Mouse (Mus musculus): Measurements from ENCODE around the gene Magel2. TPM values are rescaled to one million over a fixed set of nuclear protein-coding genes. Genes with fewer than 3 reads are reported as not detected.
A peak's percentile ranks its signal among the peaks of the same experiment; 100 is the strongest.

The Magel2 gene
- polyA plus RNA-seq, 1 experiment from 2014 or later = 11.3 TPM

DNA sequence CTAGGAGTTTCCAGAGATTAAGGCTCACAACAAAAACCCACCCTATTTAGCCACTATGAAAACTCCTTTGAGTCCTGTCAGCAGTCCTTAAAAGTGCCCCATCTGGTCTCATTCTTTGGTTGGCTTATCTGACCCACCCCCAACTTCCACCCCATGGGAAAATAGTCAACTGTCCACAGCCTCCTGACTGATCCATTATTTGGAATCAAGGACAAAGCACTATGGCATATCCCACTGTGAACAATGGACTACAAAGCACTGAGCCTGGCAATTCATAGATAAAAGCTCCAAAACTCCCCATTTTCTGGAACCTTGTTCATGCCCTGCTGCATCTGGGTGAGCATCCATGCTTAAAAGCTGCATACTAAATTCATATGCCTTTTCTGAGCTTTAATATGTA is 39.4 kb downstream of the Magel2 start:
- Histone ChIP-seq H3K27me3 (ENCODE audit: control insufficient read depth, insufficient read depth, low read length) (no peaks in the 10 kb centered on the region), H3K36me3 (ENCODE audit: control insufficient read depth, insufficient read depth, low read length) (no peaks in the 10 kb centered on the region), H3K4me2 (replicated peaks; ENCODE audit: low read depth, low read length) (peak overlapping the region; percentile 19), H3K27ac (ENCODE audit: low read depth, low read length) (peak overlapping the region; percentile 89), H3K4me3 (ENCODE audit: low read depth, low read length) (peak overlapping the region; percentile 16; the same call in 1 of the 2 replicates), H3K9ac (ENCODE audit: low read depth, low read length) (peak overlapping the region; percentile 37; the same call in 1 of the 2 replicates), H3K4me1 (replicated peaks; ENCODE audit: control insufficient read depth, insufficient read depth, low read length) (no peaks in the 10 kb centered on the region), H3K9me3 (ENCODE audit: control insufficient read depth, low read length) (no peaks in the 10 kb centered on the region)
- ATAC-seq (ENCODE audit: low FRiP score) = peak; percentile 70
- peak; percentile 64 for DNase-seq (ENCODE audit: low spot score)

DNA sequence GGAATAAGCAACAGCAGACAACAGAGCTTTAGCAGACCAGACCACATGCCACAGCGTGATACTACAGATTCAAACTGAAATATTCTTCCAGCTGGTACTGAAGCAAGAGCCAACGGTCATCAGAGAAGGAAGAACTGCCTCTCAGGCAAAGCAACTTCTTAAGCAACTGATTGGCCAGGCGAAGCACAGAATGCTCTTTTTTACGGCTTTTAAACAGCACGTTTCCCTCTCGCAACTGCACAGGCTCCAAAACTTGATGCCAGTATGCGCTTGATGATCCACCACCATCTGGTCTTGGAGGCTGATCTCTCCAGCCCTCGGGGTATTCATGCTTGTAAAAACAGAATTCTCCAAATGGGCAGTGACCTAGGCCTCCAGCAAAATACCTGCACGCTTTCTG is 41.5 kb downstream of the Magel2 start:
- 62% methylated on average over 9 of the region's 9 CpGs for WGBS

DNA sequence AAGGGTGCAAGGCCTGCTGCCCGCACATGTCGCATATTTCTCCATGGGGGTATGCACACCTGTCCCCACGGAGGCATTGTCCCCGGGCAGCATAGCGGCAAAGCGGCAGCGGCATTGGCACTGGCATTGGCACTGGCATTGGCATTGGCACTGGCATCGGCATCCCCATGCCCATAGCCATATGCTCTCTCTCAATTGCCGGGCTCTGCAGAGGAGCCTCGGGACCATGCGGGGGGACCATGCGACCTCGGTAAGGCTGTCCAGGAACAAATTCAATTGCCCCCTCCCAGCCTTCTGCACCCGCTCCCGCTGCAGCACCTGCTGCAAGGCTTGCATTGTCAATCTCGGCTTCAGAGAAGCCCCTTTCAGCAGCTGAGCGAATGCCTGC is 42.3 kb downstream of the Magel2 start:
- Histone ChIP-seq H3K4me2 (replicated peaks; ENCODE audit: low read depth, low read length) (peak overlapping the region; percentile 58), H3K27me3 (ENCODE audit: control insufficient read depth, insufficient read depth, low read length) (no peaks in the 10 kb centered on the region), H3K9ac (ENCODE audit: low read depth, low read length) (peak overlapping the region; percentile 80), H3K4me1 (replicated peaks; ENCODE audit: control insufficient read depth, insufficient read depth, low read length) (no peaks in the 10 kb centered on the region), H3K9me3 (ENCODE audit: control insufficient read depth, low read length) (no peaks in the 10 kb centered on the region), H3K36me3 (ENCODE audit: control insufficient read depth, insufficient read depth, low read length) (no peaks in the 10 kb centered on the region), H3K4me3 (ENCODE audit: low read depth, low read length) (peak overlapping the region; percentile 69), H3K27ac (ENCODE audit: low read depth, low read length) (peak overlapping the region; percentile 95)
- no peak for DNase-seq (ENCODE audit: low spot score)
- no peak for ATAC-seq (ENCODE audit: low FRiP score)
- 53% methylated on average over 17 of the region's 17 CpGs for WGBS

More for the DNA sequence above, 41.5 kb downstream of the Magel2 start:
- Histone ChIP-seq H3K36me3 (ENCODE audit: control insufficient read depth, insufficient read depth, low read length) (no peaks in the 10 kb centered on the region), H3K9me3 (ENCODE audit: control insufficient read depth, low read length) (no peaks in the 10 kb centered on the region), H3K4me2 (replicated peaks; ENCODE audit: low read depth, low read length) (peak overlapping the region; percentile 58), H3K27me3 (ENCODE audit: control insufficient read depth, insufficient read depth, low read length) (no peaks in the 10 kb centered on the region), H3K9ac (ENCODE audit: low read depth, low read length) (peak overlapping the region; percentile 80), H3K4me3 (ENCODE audit: low read depth, low read length) (peak overlapping the region; percentile 69), H3K27ac (ENCODE audit: low read depth, low read length) (peak overlapping the region; percentile 95), H3K4me1 (replicated peaks; ENCODE audit: control insufficient read depth, insufficient read depth, low read length) (no peaks in the 10 kb centered on the region)
- ATAC-seq (ENCODE audit: low FRiP score) = no peak
- DNase-seq (ENCODE audit: low spot score) = peak; percentile 21

DNA sequence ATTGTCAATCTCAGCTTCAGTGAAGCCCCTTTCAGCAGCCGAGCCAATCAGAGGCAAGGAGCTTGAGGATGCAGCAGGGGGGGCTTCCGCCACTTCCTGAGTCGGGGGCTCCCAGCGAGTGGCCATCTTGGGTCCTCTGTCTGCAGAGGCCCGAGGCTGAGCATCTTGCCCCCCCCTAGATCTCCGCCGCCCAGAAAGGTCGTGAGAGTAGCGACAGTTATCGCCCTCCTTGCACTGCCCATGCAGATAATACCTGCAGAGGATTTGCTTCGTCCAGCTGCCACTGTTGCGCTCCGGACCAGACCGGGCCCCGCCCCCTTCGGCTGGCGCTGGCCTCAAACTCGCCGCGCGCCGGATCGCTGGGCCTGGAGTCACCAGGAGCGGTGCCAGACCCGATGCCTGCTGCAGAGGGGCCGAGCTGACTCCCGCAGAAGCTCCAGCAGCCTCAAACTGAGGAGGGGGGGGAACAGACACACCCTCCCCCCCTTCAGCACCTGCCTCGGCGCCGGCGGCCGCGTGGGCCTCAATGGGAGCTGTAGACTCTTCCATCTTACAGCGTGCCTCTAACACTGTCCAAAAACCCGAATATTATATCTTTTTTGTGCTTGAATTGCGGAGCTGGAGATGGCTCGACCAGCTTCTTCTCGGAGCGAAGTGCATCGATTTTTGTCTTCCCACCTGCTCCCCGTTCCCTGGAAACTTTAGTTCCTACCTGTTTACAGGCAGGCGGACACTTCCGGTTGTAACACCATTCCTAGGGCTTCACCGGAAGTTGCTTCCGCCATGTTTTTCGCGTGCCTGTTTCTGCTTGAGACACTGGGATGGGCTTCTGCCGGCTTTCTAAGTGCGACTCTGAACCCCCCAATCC is 42.9 kb downstream of the Magel2 start, which contains the start of gene Mkrn3:
Gene Mkrn3 (minus strand): TSS at position 647 of the 868 bp plus-strand sequence.
- peak within 1 kb of the TSS; percentile 69 for H3K4me3 ChIP-seq (ENCODE audit: low read depth, low read length)
- H3K27ac ChIP-seq (ENCODE audit: low read depth, low read length) = peak within 1 kb of the TSS; percentile 95
- peak within 1 kb of the TSS; percentile 90 for H3K9ac ChIP-seq (ENCODE audit: low read depth, low read length)
- ATAC-seq (ENCODE audit: low FRiP score) (peak; percentile 84), DNase-seq (ENCODE audit: low spot score) (peak; percentile 92)
- H3K27me3 ChIP-seq (ENCODE audit: control insufficient read depth, insufficient read depth, low read length) = no peaks in the 10 kb centered on the region
- H3K4me1 ChIP-seq (replicated peaks; ENCODE audit: control insufficient read depth, insufficient read depth, low read length) = no peaks in the 10 kb centered on the region
- 25% methylated on average over 43 of the region's 49 CpGs for WGBS
- peak within 1 kb of the TSS; percentile 58 for H3K4me2 ChIP-seq (replicated peaks; ENCODE audit: low read depth, low read length)
- no peaks in the 10 kb centered on the region for H3K9me3 ChIP-seq (ENCODE audit: control insufficient read depth, low read length)
- no peaks in the 10 kb centered on the region for H3K36me3 ChIP-seq (ENCODE audit: control insufficient read depth, insufficient read depth, low read length)

DNA sequence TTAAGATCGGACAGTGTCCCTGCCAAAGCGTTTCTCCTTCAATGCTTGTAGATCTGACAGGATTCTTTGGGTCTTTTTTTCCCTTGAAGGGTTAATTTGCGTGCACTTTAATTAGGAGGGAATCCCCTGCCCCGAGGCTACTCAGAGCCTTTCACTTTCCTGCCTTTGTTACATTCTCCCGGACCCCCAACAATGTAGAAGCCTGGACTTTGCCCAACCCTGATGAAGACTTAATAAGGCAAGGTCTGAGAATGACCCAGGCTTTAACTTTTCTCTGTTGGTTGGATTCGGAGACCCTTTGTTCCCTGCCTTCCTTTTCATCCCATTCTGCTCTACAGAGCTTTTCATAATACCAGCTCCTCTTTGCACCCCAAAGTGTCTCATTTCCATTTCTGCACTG is 43.8 kb downstream of the Magel2 start:
- DNase-seq (ENCODE audit: low spot score) (peak; percentile 67), ATAC-seq (ENCODE audit: low FRiP score) (peak; percentile 45; the same call in 1 of the 2 replicates)
- Histone ChIP-seq H3K4me2 (replicated peaks; ENCODE audit: low read depth, low read length) (peak overlapping the region; percentile 25), H3K27me3 (ENCODE audit: control insufficient read depth, insufficient read depth, low read length) (no peaks in the 10 kb centered on the region), H3K27ac (ENCODE audit: low read depth, low read length) (peak overlapping the region; percentile 95), H3K36me3 (ENCODE audit: control insufficient read depth, insufficient read depth, low read length) (no peaks in the 10 kb centered on the region), H3K9ac (ENCODE audit: low read depth, low read length) (peak overlapping the region; percentile 49; the same call in 1 of the 2 replicates), H3K4me3 (ENCODE audit: low read depth, low read length) (peak overlapping the region; percentile 69), H3K4me1 (replicated peaks; ENCODE audit: control insufficient read depth, insufficient read depth, low read length) (no peaks in the 10 kb centered on the region), H3K9me3 (ENCODE audit: control insufficient read depth, low read length) (no peaks in the 10 kb centered on the region)
- WGBS = 49% methylated on average over 6 of the region's 6 CpGs

DNA sequence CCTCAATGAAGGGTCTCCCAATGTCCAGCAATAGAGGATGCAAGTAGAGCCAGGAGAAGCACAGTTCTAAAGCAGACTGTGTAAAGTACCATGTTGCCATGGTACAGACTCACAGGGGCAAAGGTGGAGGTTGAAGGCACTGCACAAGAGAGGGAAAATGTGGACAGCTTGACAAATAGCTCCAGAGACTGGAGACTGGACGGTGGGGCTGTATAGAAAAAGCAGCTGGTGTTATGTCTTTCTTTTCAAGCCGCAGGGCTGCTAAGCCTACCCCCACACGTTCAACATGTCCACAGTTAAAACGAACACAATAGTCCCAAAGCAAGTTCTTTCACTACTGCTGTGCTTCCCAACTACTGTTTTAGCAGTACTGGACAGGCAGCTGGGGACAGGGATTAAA is 46.4 kb downstream of the Magel2 start:
- Histone ChIP-seq H3K36me3 (ENCODE audit: control insufficient read depth, insufficient read depth, low read length) (no peaks in the 10 kb centered on the region), H3K4me2 (replicated peaks; ENCODE audit: low read depth, low read length) (peak overlapping the region; percentile 14; the same call in 1 of the 2 replicates), H3K27me3 (ENCODE audit: control insufficient read depth, insufficient read depth, low read length) (no peaks in the 10 kb centered on the region), H3K4me3 (ENCODE audit: low read depth, low read length) (peak overlapping the region; percentile 23), H3K9ac (ENCODE audit: low read depth, low read length) (no peak overlapping the region), H3K4me1 (replicated peaks; ENCODE audit: control insufficient read depth, insufficient read depth, low read length) (no peaks in the 10 kb centered on the region), H3K9me3 (ENCODE audit: control insufficient read depth, low read length) (no peaks in the 10 kb centered on the region), H3K27ac (ENCODE audit: low read depth, low read length) (peak overlapping the region; percentile 70; the same call in 1 of the 2 replicates)
- ATAC-seq (ENCODE audit: low FRiP score) = peak; percentile 84
- 42% methylated on average over 4 of the region's 4 CpGs for WGBS
- DNase-seq (ENCODE audit: low spot score) = peak; percentile 58

DNA sequence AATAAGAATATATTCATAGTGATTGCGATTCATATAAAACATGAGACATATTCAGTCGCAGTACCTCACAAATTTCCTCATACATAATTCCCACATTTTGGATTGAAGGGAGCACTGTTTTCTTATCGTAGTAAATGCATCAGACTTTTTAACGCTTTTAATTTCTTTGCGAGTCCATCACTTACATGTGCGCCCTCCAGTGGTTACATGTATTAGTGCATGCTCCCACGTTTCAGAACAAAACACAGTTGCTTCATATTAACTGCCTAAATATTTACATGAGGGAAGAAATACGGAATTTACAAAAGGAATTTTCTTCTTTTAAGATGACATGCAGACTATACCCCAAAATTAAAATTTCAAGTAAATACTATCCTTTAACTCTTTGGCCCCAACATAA is 51.5 kb downstream of the Magel2 start:
- no peaks in the 10 kb centered on the region for H3K4me1 ChIP-seq (replicated peaks; ENCODE audit: control insufficient read depth, insufficient read depth, low read length)
- no peak overlapping the region for H3K9ac ChIP-seq (ENCODE audit: low read depth, low read length)
- no peaks in the 10 kb centered on the region for H3K9me3 ChIP-seq (ENCODE audit: control insufficient read depth, low read length)
- H3K4me3 ChIP-seq (ENCODE audit: low read depth, low read length) = no peak overlapping the region
- no peaks in the 10 kb centered on the region for H3K36me3 ChIP-seq (ENCODE audit: control insufficient read depth, insufficient read depth, low read length)
- no peak overlapping the region for H3K27ac ChIP-seq (ENCODE audit: low read depth, low read length)
- H3K27me3 ChIP-seq (ENCODE audit: control insufficient read depth, insufficient read depth, low read length) = no peaks in the 10 kb centered on the region
- ATAC-seq (ENCODE audit: low FRiP score) = no peak
- DNase-seq (ENCODE audit: low spot score) = peak; percentile 64
- 20% methylated on average over 8 of the region's 8 CpGs for WGBS
- H3K4me2 ChIP-seq (replicated peaks; ENCODE audit: low read depth, low read length) = no peak overlapping the region; the same call in 1 of the 2 replicates

All from hindbrain, embryonic 11.5 days (tissue).